Mouse (Mus musculus) E14TG2a.4 (cell line): Measurements from ENCODE around the gene Smim26.
"Not testable (repeated sequence)": the region's sequence is repeated elsewhere in the genome, so short reads cannot be mapped to it uniquely, and the experiment has no call there.

Source experiments
- H3K27me3 ChIP-seq: 2 replicates; pipeline ENCODE4 v1.6.1; 2014; ENCODE audit warnings: low read length, control low read depth; ENCODE audit not compliant: insufficient read depth
- H3K36me3 ChIP-seq: 2 replicates; pipeline ENCODE4 v1.6.1; 2014; ENCODE audit warnings: low read length, control low read depth; ENCODE audit not compliant: insufficient read depth
- H3K4me1 ChIP-seq: replicated peaks from 2 replicates; pipeline ENCODE4 v1.6.1; 2014; ENCODE audit warnings: low read depth, low read length, control low read depth
- H3K4me3 ChIP-seq: replicated peaks from 2 replicates; pipeline ENCODE4 v1.5.1; 2014; ENCODE audit warnings: mild to moderate bottlenecking, low read length
- H3K9me3 ChIP-seq: 2 replicates; pipeline ENCODE4 v1.6.1; 2014; ENCODE audit warnings: low read length, control low read depth
- CTCF ChIP-seq: conservative IDR thresholded peaks from 2 replicates; pipeline ENCODE4 v1.5.1; 2014; ENCODE audit warnings: low read length
- NANOG ChIP-seq: IDR thresholded peaks from 2 replicates; pipeline ENCODE4 v1.6.1; 2014; ENCODE audit warnings: borderline replicate concordance, low read length, mixed read lengths
- POU5F1 ChIP-seq: IDR thresholded peaks from 2 replicates; pipeline ENCODE4 v1.6.1; 2014; ENCODE audit warnings: low read length, borderline replicate concordance

The Smim26 gene

DNA sequence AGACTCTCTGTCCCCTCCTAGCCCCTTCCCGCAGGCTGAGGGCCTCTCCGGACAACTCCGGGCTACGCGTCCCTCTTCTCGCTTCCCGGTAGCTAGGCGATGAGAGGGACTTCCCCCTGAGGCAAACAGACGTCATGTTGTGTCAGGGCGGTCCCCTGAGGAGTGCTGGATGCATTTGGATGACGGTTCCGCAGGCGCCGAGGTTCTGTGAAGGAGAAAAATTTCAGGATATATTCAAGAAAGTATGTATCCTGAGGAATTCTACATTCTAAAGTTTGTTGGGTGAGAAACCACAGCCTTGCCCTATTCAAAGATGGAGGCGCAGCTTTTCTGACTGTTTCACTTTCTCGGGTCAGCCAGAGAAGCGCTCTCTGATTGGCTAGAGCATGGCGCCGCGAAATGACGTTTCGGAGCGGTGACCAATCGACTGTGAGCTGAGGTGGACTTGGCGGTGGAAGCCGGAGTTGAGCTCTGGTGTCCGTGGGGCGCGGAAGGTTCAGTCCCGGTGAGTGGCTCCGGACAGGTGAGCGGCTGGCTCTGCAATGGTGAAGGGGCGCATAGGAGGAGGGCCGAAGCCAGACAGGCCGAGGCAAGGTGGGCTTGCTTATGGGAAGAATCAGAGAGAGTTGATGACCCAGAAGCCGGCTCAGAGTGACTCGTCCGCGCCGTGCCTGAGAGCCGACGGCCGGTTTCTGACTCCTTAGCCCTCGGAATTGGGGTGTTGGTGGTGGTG lies 37.9 kb upstream of the Smim26 start, which contains the start of gene Sec23b:
Sec23b (plus strand) TSS at position 410 of the 733 bp plus-strand sequence.
- Histone ChIP-seq H3K4me1 (peaks cover under 1% of the 10 kb centered on the region; the same call in 1 of the 2 replicates), H3K9me3 (no peaks in the 10 kb centered on the region), H3K27me3 (no peaks in the 10 kb centered on the region), H3K4me3 (peak within 1 kb of the TSS; percentile 88), H3K36me3 (peaks cover 8% of the 10 kb centered on the region; the same call in 1 of the 2 replicates)
- TF ChIP-seq NANOG, result no peak

- Histone ChIP-seq H3K9me3 (no peaks in the 10 kb centered on the region), H3K27me3 (no peaks in the 10 kb centered on the region), H3K4me3 (no peak overlapping the region), H3K36me3 (peaks cover 68% of the 10 kb centered on the region), H3K4me1 (peaks cover 6% of the 10 kb centered on the region)
- TF ChIP-seq CTCF (peak; percentile 92), NANOG (no peak), POU5F1 (no peak)
Measured at GRCm38 (mm10) chr2:144588723-144589122, 5.1 kb upstream of the Smim26 start.

DNA sequence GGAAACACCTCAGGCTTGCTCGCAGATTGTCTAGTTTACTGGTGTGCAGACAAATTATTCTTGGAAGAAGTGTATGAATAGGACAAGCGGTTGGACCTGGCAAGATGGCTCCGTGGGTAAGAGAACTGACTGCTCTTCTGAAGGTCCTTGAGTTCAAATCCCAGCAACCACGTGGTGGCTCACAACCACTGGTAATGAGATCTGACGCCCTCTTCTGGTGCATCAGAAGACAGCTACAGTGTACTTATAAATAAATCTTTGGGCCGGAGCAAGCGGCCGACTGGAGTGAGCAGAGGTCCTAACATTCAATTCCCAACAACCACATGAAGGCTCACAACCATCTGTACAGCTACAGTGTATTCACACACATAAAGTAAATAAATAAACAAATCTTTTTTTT lies 818 bp upstream of the Smim26 start:
- 0 out of 2 replicates have a peak, but pooled peaks have one; percentile 12 for TF ChIP-seq CTCF
- H3K36me3 ChIP-seq, result peaks cover 36% of the 10 kb centered on the region
- H3K4me1 ChIP-seq, result peaks cover 15% of the 10 kb centered on the region
- H3K4me3 ChIP-seq, H3K27me3 ChIP-seq, H3K9me3 ChIP-seq: not testable (repeated sequence)

GRCm38 (mm10) chr2:144598006-144598405 lies 4.2 kb downstream of the Smim26 start:
- no peaks in the 10 kb centered on the region for H3K9me3 ChIP-seq
- peaks cover 11% of the 10 kb centered on the region for H3K36me3 ChIP-seq
- TF ChIP-seq NANOG, result peak; percentile 28; the same call in 1 of the 2 replicates
- no peak for TF ChIP-seq POU5F1
- H3K4me1 ChIP-seq, result peaks cover 32% of the 10 kb centered on the region
- H3K4me3 ChIP-seq, result no peak overlapping the region
- no peaks in the 10 kb centered on the region for H3K27me3 ChIP-seq

DNA sequence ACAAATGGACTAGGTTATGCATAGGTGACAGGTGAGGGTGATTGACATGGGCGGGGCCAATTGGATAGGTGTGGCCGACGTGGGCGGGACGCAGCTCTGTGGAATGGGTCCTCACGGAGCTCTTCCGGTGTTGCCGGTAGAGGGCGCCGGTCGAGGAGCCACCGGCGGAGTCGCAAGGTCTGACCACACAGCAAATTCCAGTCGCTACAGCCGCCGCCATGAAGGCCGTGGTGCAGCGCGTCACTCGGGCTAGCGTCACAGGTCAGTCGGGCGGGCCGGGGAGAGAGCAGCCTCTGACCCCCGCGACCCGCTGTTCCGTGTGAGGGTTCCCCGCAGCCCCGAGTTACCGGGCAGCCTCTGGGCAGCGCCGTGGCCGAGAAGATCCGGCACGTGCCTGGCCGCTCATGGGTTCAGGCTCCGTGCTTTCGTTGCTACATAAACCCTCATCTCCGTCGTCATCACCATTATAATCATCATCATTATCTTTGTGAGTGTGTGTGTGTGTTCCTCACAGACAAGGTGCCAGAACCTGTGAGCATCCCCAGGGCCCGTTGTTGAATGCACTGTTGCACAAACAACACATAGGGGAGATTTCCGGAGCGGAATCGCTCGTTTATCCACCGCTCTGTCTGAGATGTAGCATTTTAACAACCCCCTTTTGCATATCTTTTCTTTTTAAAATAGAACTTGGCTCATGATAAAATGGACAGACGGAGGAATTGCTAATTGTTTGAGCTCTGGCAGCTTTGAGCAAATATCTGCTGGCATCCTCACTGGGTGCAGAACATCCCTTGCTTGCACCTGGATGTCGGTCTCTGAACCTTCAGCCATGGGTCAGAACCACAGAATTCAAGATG lies 6.2 kb downstream of the Smim26 start, which contains the start of gene Dtd1:
Dtd1 (plus strand) TSS at position 67 of the 857 bp plus-strand sequence.
- Histone ChIP-seq H3K4me1 (peaks cover 28% of the 10 kb centered on the region), H3K9me3 (no peaks in the 10 kb centered on the region), H3K4me3 (peak within 1 kb of the TSS; percentile 88), H3K27me3 (no peaks in the 10 kb centered on the region), H3K36me3 (peaks cover 20% of the 10 kb centered on the region)
- TF ChIP-seq CTCF, result peak; percentile 49
- TF ChIP-seq NANOG, result no peak
- TF ChIP-seq POU5F1, result no peak

GRCm38 (mm10) chr2:144601576-144601975 lies 7.7 kb downstream of the Smim26 start:
- no peak for TF ChIP-seq CTCF
- no peak for TF ChIP-seq NANOG
- TF ChIP-seq POU5F1, result no peak
- Histone ChIP-seq H3K4me1 (peaks cover 31% of the 10 kb centered on the region), H3K27me3 (no peaks in the 10 kb centered on the region), H3K9me3 (no peaks in the 10 kb centered on the region), H3K4me3 (no peak overlapping the region), H3K36me3 (peaks cover 16% of the 10 kb centered on the region)

DNA sequence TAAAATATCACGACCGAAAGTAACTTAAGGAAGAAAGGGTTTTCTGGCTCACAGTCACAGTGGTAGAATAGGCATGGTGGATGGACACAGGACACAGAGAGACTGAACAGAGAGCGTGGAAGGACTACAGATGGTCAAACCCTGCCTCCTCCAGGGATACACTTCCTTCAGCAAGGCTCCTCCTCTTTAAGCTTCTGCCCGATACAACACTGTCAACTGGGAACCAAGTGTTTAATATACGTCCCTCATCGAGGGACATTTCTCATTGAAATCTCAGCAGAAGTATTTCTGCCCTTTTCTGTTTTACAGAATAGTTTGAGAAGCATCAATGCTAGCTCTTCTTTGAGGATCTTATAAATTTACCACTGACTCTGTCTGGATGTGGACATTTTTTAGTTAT lies 20.1 kb downstream of the Smim26 start:
- no peak for TF ChIP-seq NANOG
- no peak for TF ChIP-seq CTCF
- no peak for TF ChIP-seq POU5F1
- Histone ChIP-seq H3K27me3 (no peaks in the 10 kb centered on the region), H3K36me3 (0 out of 2 replicates have a peak, but pooled peaks cover 2% of the 10 kb centered on the region), H3K4me1 (no peaks in the 10 kb centered on the region), H3K4me3 (no peak overlapping the region), H3K9me3 (no peaks in the 10 kb centered on the region)

DNA sequence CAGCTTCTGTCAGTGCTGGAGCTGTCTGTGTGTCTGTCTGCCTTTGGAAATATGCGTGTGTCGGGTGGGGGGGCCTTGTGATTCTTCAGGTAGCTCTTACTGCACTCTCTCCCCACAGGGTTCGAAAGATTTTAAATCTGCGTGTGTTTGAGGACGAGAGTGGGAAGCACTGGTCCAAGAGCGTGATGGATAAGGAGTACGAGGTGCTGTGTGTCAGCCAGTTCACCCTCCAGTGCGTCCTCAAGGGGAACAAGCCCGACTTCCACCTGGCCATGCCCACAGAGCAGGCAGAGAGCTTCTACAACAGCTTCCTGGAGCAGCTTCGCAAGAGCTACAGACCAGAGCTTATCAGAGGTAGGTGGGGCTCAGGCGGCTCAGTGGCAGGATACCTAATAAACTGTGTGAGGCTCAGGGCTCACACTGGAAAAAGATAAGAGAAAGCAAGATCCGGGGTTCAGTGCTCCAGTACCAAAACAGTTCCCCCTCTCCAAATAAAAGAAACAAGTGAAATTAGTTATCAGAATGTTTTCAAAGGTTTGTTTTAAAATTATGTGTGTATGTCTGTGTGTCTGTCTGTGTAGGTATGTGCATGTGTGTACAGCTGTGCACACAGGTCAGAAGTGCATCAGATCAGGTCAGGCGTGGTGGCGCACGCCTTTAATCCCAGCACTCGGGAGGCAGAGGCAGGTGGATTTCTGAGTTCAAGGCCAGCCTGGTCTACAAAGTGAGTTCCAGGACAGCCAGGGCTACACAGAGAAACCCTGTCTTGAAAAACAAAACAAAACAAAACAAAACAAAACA lies 23.4 kb downstream of the Smim26 start:
- TF ChIP-seq NANOG (no peak), CTCF (no peak), POU5F1 (no peak)
- H3K27me3 ChIP-seq, result no peaks in the 10 kb centered on the region
- no peaks in the 10 kb centered on the region for H3K9me3 ChIP-seq
- peaks cover 23% of the 10 kb centered on the region for H3K36me3 ChIP-seq
- no peaks in the 10 kb centered on the region for H3K4me1 ChIP-seq
- H3K4me3 ChIP-seq, result no peak overlapping the region
